Mouse (Mus musculus) lung, adult 2 months (tissue): ENCODE results near the gene Gm34653. TPM values are rescaled to one million over a fixed set of nuclear protein-coding genes. Genes with fewer than 3 reads are reported as not detected.

Experiments
- DNase-seq: peaks from one replicate; pipeline ENCODE4 v3.0.0; 2022
- H3K4me1 ChIP-seq: fragments of 200-500 bp; 2 replicates; pipeline ENCODE4 v1.6.1; 2011; ENCODE audit warnings: low read length; ENCODE audit not compliant: control insufficient read depth, insufficient read depth
- H3K4me3 ChIP-seq: fragments of 200-500 bp; replicated peaks from 2 replicates; pipeline ENCODE3; 2011; ENCODE audit warnings: low read depth, mild to moderate bottlenecking, control low read depth, low read length; ENCODE audit errors: extremely low read depth
- CTCF ChIP-seq: fragments of 200-500 bp; IDR thresholded peaks from 2 replicates; pipeline ENCODE4 v1.5.1; 2011; ENCODE audit warnings: mild to moderate bottlenecking, low read length, control low read depth; ENCODE audit not compliant: insufficient read depth
- POLR2A ChIP-seq: fragments of 200-500 bp; IDR thresholded peaks from 2 replicates; pipeline ENCODE4 v1.6.1; 2011; ENCODE audit warnings: low read depth, mild to moderate bottlenecking, control low read depth, low read length, borderline replicate concordance; ENCODE audit errors: extremely low read depth
- WGBS: fragments of 180-500 bp; shearing (Covaris S2); methylation state at CpG from one replicate; pipeline ENCODE4 v1.1.7; 2018; 5-methylcytosine and 5-hydroxymethylcytosine counted together
- polyA plus RNA-seq: library from polyadenylated mRNA; depleted of rRNA; stranded (reverse); fragments of >200 nt; gene quantifications from 2 replicates; pipeline ENCODE4 v1.2.3, GENCODE M21; 2012

Gene Gm34653
- polyA plus RNA-seq, 1 experiment: not detected

GRCm38 (mm10) chr2:34843211-34843939 is 10.6 kb downstream of the Gm34653 start:
- no peaks in the 10 kb centered on the region for H3K4me1 ChIP-seq
- WGBS: 43% methylated on average over 11 of the region's 11 CpGs
- no peak overlapping the region for H3K4me3 ChIP-seq
- DNase-seq: peak; percentile 63
- TF ChIP-seq CTCF (no peak), POLR2A (peak; percentile 40; the same call in 1 of the 2 replicates)

- no peak for TF ChIP-seq CTCF
- no peak for TF ChIP-seq POLR2A
- WGBS: 89% methylated on average over 1 of the region's 1 CpGs
- H3K4me3 ChIP-seq: no peak overlapping the region
- no peak for DNase-seq
- no peaks in the 10 kb centered on the region for H3K4me1 ChIP-seq
These were observed 14.9 kb downstream of the Gm34653 start for GRCm38 (mm10) chr2:34847702-34848101.

GRCm38 (mm10) chr2:34855265-34855664 is 22.5 kb downstream of the Gm34653 start:
- H3K4me1 ChIP-seq: no peaks in the 10 kb centered on the region
- TF ChIP-seq CTCF (peak; percentile 51; the same call in 1 of the 2 replicates), POLR2A (no peak)
- no peak for DNase-seq
- WGBS: 77% methylated on average over 4 of the region's 4 CpGs
- H3K4me3 ChIP-seq: no peak overlapping the region

GRCm38 (mm10) chr2:34857728-34858127 is 24.9 kb downstream of the Gm34653 start:
- Histone ChIP-seq H3K4me3 (no peak overlapping the region), H3K4me1 (no peaks in the 10 kb centered on the region)
- no peak for DNase-seq
- TF ChIP-seq CTCF: no peak
- no peak for TF ChIP-seq POLR2A
- 88% methylated on average over 8 of the region's 8 CpGs for WGBS

GRCm38 (mm10) chr2:34869680-34870079 is 36.9 kb downstream of the Gm34653 start:
- Histone ChIP-seq H3K4me1 (peaks cover 5% of the 10 kb centered on the region), H3K4me3 (peak overlapping the region; percentile 34)
- DNase-seq: no peak
- 15% methylated on average over 5 of the region's 5 CpGs for WGBS
- no peak for TF ChIP-seq POLR2A
- no peak for TF ChIP-seq CTCF

GRCm38 (mm10) chr2:34870520-34871474 is 38.0 kb downstream of the Gm34653 start:
- Histone ChIP-seq H3K4me3 (peak overlapping the region; percentile 81), H3K4me1 (peaks cover 5% of the 10 kb centered on the region)
- peak; percentile 78 for TF ChIP-seq POLR2A
- no peak for TF ChIP-seq CTCF
- peak; percentile 93 for DNase-seq
- under 1% methylated on average over 67 of the region's 67 CpGs for WGBS

- Histone ChIP-seq H3K4me1 (peaks cover 5% of the 10 kb centered on the region), H3K4me3 (peak within 1 kb of the TSS; percentile 62)
- 8% methylated on average over 14 of the region's 14 CpGs for WGBS
- DNase-seq: peak; percentile 62
- TF ChIP-seq POLR2A (peak; percentile 55; the same call in 1 of the 2 replicates), CTCF (no peak)
These were observed 41.5 kb downstream of the Gm34653 start, which contains the start of gene Cutal for GRCm38 (mm10) chr2:34874271-34874670. Cutal (plus strand) TSS chr2:34874396.

GRCm38 (mm10) chr2:34874816-34875345 is 42.1 kb downstream of the Gm34653 start, which contains the start of gene Psmd5:
Psmd5 (minus strand) TSS chr2:34874968.
- peak within 1 kb of the TSS; percentile 62 for H3K4me3 ChIP-seq
- no peak for DNase-seq
- TF ChIP-seq CTCF (no peak), POLR2A (no peak)
- H3K4me1 ChIP-seq: 0 out of 2 replicates have a peak, but pooled peaks cover under 1% of the 10 kb centered on the region
- WGBS: 24% methylated on average over 8 of the region's 8 CpGs

- Histone ChIP-seq H3K4me1 (no peaks in the 10 kb centered on the region), H3K4me3 (no peak overlapping the region)
- DNase-seq: no peak
- TF ChIP-seq CTCF: no peak
- TF ChIP-seq POLR2A: no peak
- WGBS: 87% methylated on average over 10 of the region's 10 CpGs
These were observed 47.2 kb downstream of the Gm34653 start for GRCm38 (mm10) chr2:34880054-34880453.

- H3K4me1 ChIP-seq: no peaks in the 10 kb centered on the region
- TF ChIP-seq CTCF (no peak), POLR2A (no peak)
- no peak overlapping the region for H3K4me3 ChIP-seq
- 85% methylated on average over 2 of the region's 2 CpGs for WGBS
- no peak for DNase-seq
These were observed 50.0 kb downstream of the Gm34653 start for GRCm38 (mm10) chr2:34882757-34883156.
